Mouse (Mus musculus): ENCODE measurements at regions not wholly inside any gene's neighbourhood (a gene's known extent, or its start where the extent isn't known, plus 50 kb on each side); places are given as distances from the start of the nearest gene placed in this dataset.

GRCm38 (mm10) chr16:21367449-21367848 is 55.5 kb upstream of the Vps8 start:
- DNase-seq, result no peak

- no peak for DNase-seq
Measured at GRCm38 (mm10) chr16:21368821-21369220, 54.1 kb upstream of the Vps8 start.

- DNase-seq, result no peak
Measured at GRCm38 (mm10) chr16:21369569-21370512, 53.1 kb upstream of the Vps8 start.

All from B cell, adult 2 months (primary cell).